Comparison of ENCODE assay signal across 23 mouse cellular contexts in genomic region chr17:85361006-85361405, GRCm38 (mm10).
DNase-seq lines count a peak whose midpoint lies in the region; ATAC-seq lines count a peak whose summit lies in the region.
"Had no signal": no experiment of that assay in that cellular context is flagged by ENCODE, and none has a peak within 500 bp of the region (broad histone marks: within the 10 kb centered on the region; RNA-seq: fewer than 3 reads in every experiment).

No protein-coding gene starts in this region.

- 65% methylated on average over 7 of the region's 7 CpGs for WGBS in kidney, embryonic 15.5 days

- no peaks in the 10 kb centered on the region for H3K27me3 ChIP-seq in kidney, embryonic 15.5 days
- H3K27me3 ChIP-seq: embryonic facial prominence, embryonic 12.5 days; embryonic facial prominence, embryonic 15.5 days; heart, embryonic 15.5 days; hindbrain, embryonic 13.5 days had no signal

- H3K9me3 ChIP-seq in kidney, embryonic 15.5 days (replicated peaks) = no peaks in the 10 kb centered on the region
- H3K9me3 ChIP-seq: embryonic facial prominence, embryonic 12.5 days; embryonic facial prominence, embryonic 15.5 days; heart, embryonic 15.5 days; hindbrain, embryonic 10.5 days; hindbrain, embryonic 13.5 days had no signal

- H3K9ac ChIP-seq in kidney, embryonic 15.5 days = no peak overlapping the region
- H3K9ac ChIP-seq: embryonic facial prominence, embryonic 12.5 days; embryonic facial prominence, embryonic 15.5 days; forebrain, postnatal 0 days; heart, embryonic 15.5 days; hindbrain, embryonic 13.5 days had no signal

- DNase-seq in kidney, adult 18-20 months = peak; percentile 19
- DNase-seq in kidney, postnatal 4 days = no peak
- DNase-seq in kidney, adult 9 months = peak; percentile 48
- peak; percentile 46 to 61 for DNase-seq in kidney, postnatal 36 days
- no peak for DNase-seq in gastrocnemius, postnatal 10 days
- DNase-seq: adrenal gland, adult 2 months; adrenal gland, postnatal 14 days; cerebellum, adult 11 months; cerebellum, adult 9-11 months; forebrain, postnatal 0 days; gastrocnemius, postnatal 36 days; heart, postnatal 10 days; heart, postnatal 36 days had no signal

- no peak overlapping the region for H3K4me3 ChIP-seq in kidney, embryonic 15.5 days (replicated peaks)
- H3K4me3 ChIP-seq: embryonic facial prominence, embryonic 12.5 days; embryonic facial prominence, embryonic 15.5 days; heart, embryonic 15.5 days; hindbrain, embryonic 10.5 days; hindbrain, embryonic 13.5 days had no signal

- H3K27ac ChIP-seq in kidney, embryonic 15.5 days = no peak overlapping the region
- H3K27ac ChIP-seq: embryonic facial prominence, embryonic 12.5 days; embryonic facial prominence, embryonic 15.5 days; heart, embryonic 15.5 days; hindbrain, embryonic 10.5 days; hindbrain, embryonic 13.5 days had no signal

- no peak for ATAC-seq in kidney, embryonic 15.5 days (replicated peaks; ENCODE audit: low FRiP score)
- ATAC-seq: CD4-positive, CD25-positive, alpha-beta regulatory T cell, adult 4 months; forebrain, embryonic 14.5 days; forebrain, postnatal 0 days; hindbrain, embryonic 16.5 days had no signal

- no peaks in the 10 kb centered on the region for H3K36me3 ChIP-seq in kidney, embryonic 15.5 days
- H3K36me3 ChIP-seq: embryonic facial prominence, embryonic 12.5 days; embryonic facial prominence, embryonic 15.5 days; heart, embryonic 15.5 days; hindbrain, embryonic 10.5 days; hindbrain, embryonic 13.5 days had no signal

- H3K4me1 ChIP-seq in kidney, embryonic 15.5 days = no peaks in the 10 kb centered on the region
- H3K4me1 ChIP-seq: embryonic facial prominence, embryonic 12.5 days; embryonic facial prominence, embryonic 15.5 days; heart, embryonic 15.5 days had no signal

- H3K4me2 ChIP-seq in kidney, embryonic 15.5 days = no peak overlapping the region
- H3K4me2 ChIP-seq: embryonic facial prominence, embryonic 12.5 days; embryonic facial prominence, embryonic 15.5 days; heart, embryonic 11.5 days; heart, embryonic 15.5 days; hindbrain, embryonic 13.5 days had no signal

Comparison
In these comparisons a context has a peak if more than half of its experiments do, and no peak if none do; other contexts are left out.
1. DNase-seq: peak in kidney, adult 18-20 months (single experiment), kidney, adult 9 months (single experiment) and kidney, postnatal 36 days (2 of 2); none in kidney, postnatal 4 days (0 of 2) and gastrocnemius, postnatal 10 days (single experiment).